Mouse (Mus musculus) erythroblast, embryonic 14.5 days (primary cell): ENCODE measurements at regions not wholly inside any gene's neighbourhood (a gene's known extent, or its start where the extent isn't known, plus 50 kb on each side); places are given as distances from the start of the nearest gene placed in this dataset.

ENCODE experiments used
- H3K27me3 ChIP-seq: 2 replicates; pipeline ENCODE4 v1.6.1; 2012; ENCODE audit warnings: inconsistent platforms; ENCODE audit not compliant: control insufficient read depth
- H3K36me3 ChIP-seq: 2 replicates; pipeline ENCODE4 v1.6.1; 2012; ENCODE audit warnings: mild to moderate bottlenecking, inconsistent platforms; ENCODE audit not compliant: control insufficient read depth
- H3K4me1 ChIP-seq: 2 replicates; pipeline ENCODE4 v1.6.1; 2012; ENCODE audit warnings: inconsistent platforms; ENCODE audit not compliant: control insufficient read depth
- H3K4me3 ChIP-seq: replicated peaks from 2 replicates; pipeline ENCODE3; 2012; ENCODE audit warnings: moderate library complexity, mild to moderate bottlenecking, inconsistent platforms
- H3K9me3 ChIP-seq: 2 replicates; pipeline ENCODE4 v1.6.1; 2012; ENCODE audit warnings: low read length, inconsistent platforms, mixed read lengths; ENCODE audit not compliant: control insufficient read depth
- GATA1 ChIP-seq: IDR thresholded peaks from 2 replicates; pipeline ENCODE4 v1.6.1; 2012; ENCODE audit warnings: low read length, inconsistent platforms, mixed read lengths
- TAL1 ChIP-seq: IDR thresholded peaks from 3 replicates; pipeline ENCODE4 v1.6.1; 2012; ENCODE audit warnings: low read length, inconsistent platforms, mixed read lengths

DNA sequence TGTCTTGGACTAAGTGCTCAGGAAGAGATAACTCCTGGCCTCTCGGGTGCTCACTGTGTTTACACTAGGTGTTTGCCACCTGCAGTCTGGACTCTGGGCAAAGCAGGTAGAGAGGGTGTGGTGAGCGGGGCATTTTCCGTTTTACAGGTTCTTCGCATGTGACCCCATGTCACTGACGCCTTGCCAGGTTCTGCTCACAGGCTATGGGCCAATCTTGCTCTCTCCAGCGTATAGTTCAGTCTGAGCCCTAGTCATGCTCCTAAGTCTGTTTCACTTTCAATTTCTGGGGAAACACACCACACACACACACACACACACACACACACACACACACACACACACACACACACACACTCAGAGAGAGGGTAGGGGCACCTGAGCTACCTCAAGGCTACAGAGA is 112.4 kb upstream of the Parp11 start:
- Histone ChIP-seq H3K4me3 (no peak overlapping the region), H3K27me3 (peaks cover 31% of the 10 kb centered on the region), H3K4me1 (peaks cover 31% of the 10 kb centered on the region), H3K9me3 (no peaks in the 10 kb centered on the region), H3K36me3 (no peaks in the 10 kb centered on the region)
- no peak for TF ChIP-seq TAL1
- TF ChIP-seq GATA1 = no peak

GRCm38 (mm10) chr6:127335462-127335886 is 111.2 kb upstream of the Parp11 start:
- no peak for TF ChIP-seq GATA1
- TF ChIP-seq TAL1 = no peak
- no peak overlapping the region for H3K4me3 ChIP-seq
- H3K4me1 ChIP-seq = peaks cover 19% of the 10 kb centered on the region
- no peaks in the 10 kb centered on the region for H3K36me3 ChIP-seq
- H3K27me3 ChIP-seq = peaks cover 31% of the 10 kb centered on the region
- no peaks in the 10 kb centered on the region for H3K9me3 ChIP-seq

GRCm38 (mm10) chr6:127335996-127336660 is 110.5 kb upstream of the Parp11 start:
- Histone ChIP-seq H3K36me3 (no peaks in the 10 kb centered on the region), H3K9me3 (no peaks in the 10 kb centered on the region), H3K4me1 (peaks cover 13% of the 10 kb centered on the region), H3K4me3 (no peak overlapping the region), H3K27me3 (peaks cover 31% of the 10 kb centered on the region)
- TF ChIP-seq TAL1 (no peak), GATA1 (no peak)

GRCm38 (mm10) chr6:127336681-127337397 is 109.8 kb upstream of the Parp11 start:
- no peak overlapping the region for H3K4me3 ChIP-seq
- H3K9me3 ChIP-seq = no peaks in the 10 kb centered on the region
- H3K4me1 ChIP-seq = peaks cover 9% of the 10 kb centered on the region
- TF ChIP-seq TAL1 (no peak), GATA1 (no peak)
- H3K27me3 ChIP-seq = peaks cover 31% of the 10 kb centered on the region
- no peaks in the 10 kb centered on the region for H3K36me3 ChIP-seq

DNA sequence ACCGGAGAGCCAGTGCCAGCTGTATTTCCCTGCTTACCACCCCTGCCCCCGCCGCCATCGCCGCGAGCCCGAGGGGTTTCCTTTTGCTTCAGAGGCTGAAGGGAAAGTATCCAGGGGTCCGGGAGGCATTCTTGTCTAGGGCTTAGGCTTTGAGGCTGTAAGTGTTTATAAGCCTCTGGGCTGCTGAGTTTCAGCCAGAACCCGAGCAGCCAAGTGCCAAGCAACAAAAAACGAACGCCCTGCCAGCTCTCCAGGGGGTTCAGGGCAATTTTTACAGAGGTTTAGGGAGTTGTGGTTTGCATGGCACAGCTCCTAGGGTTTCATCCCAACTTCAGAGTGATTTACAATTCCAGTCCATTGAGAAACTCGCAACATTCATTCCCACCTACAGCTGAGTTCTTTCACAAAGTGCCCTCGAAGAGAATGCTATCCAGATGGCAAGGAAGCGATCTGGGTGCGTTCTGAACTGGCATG is 109.2 kb upstream of the Parp11 start:
- no peak overlapping the region for H3K4me3 ChIP-seq

GRCm38 (mm10) chr6:127338412-127338811 is 108.2 kb upstream of the Parp11 start:
- Histone ChIP-seq H3K36me3 (no peaks in the 10 kb centered on the region), H3K4me1 (peaks cover 9% of the 10 kb centered on the region), H3K27me3 (peaks cover 35% of the 10 kb centered on the region), H3K4me3 (no peak overlapping the region), H3K9me3 (no peaks in the 10 kb centered on the region)
- no peak for TF ChIP-seq TAL1
- TF ChIP-seq GATA1 = no peak

More for the DNA sequence above, 109.2 kb upstream of the Parp11 start:
- Histone ChIP-seq H3K9me3 (no peaks in the 10 kb centered on the region), H3K36me3 (no peaks in the 10 kb centered on the region), H3K27me3 (peaks cover 31% of the 10 kb centered on the region), H3K4me1 (peaks cover 9% of the 10 kb centered on the region)
- TF ChIP-seq GATA1 (no peak), TAL1 (no peak)

DNA sequence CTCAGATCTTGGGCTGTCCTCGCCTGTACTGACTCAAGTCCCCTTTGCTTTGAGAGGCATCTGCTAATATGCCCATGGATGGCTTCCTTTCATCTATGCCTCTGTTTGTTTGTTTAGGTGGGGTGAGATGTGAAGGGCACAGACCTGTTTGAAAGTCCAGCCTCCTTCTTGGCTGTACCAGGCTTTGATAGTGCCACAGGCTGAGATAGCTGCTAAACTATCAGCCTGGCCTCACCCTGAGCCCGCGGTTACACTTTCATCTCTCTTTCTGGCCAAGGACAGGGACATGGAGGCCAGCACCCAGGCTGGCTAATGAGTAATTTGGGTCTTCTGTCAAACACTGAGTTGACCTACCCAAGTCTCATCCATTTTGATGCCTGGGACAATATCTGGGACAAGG is 105.0 kb upstream of the Parp11 start:
- Histone ChIP-seq H3K36me3 (no peaks in the 10 kb centered on the region), H3K9me3 (no peaks in the 10 kb centered on the region), H3K27me3 (peaks cover 30% of the 10 kb centered on the region), H3K4me1 (peaks cover 8% of the 10 kb centered on the region), H3K4me3 (no peak overlapping the region)
- TF ChIP-seq TAL1 (no peak), GATA1 (no peak)

- Histone ChIP-seq H3K4me3 (no peak overlapping the region), H3K9me3 (no peaks in the 10 kb centered on the region), H3K4me1 (peaks cover 9% of the 10 kb centered on the region), H3K36me3 (no peaks in the 10 kb centered on the region), H3K27me3 (peaks cover 12% of the 10 kb centered on the region)
- TF ChIP-seq GATA1 = no peak
- TF ChIP-seq TAL1 = no peak
These were observed 97.8 kb upstream of the Parp11 start for GRCm38 (mm10) chr6:127348770-127349409.

DNA sequence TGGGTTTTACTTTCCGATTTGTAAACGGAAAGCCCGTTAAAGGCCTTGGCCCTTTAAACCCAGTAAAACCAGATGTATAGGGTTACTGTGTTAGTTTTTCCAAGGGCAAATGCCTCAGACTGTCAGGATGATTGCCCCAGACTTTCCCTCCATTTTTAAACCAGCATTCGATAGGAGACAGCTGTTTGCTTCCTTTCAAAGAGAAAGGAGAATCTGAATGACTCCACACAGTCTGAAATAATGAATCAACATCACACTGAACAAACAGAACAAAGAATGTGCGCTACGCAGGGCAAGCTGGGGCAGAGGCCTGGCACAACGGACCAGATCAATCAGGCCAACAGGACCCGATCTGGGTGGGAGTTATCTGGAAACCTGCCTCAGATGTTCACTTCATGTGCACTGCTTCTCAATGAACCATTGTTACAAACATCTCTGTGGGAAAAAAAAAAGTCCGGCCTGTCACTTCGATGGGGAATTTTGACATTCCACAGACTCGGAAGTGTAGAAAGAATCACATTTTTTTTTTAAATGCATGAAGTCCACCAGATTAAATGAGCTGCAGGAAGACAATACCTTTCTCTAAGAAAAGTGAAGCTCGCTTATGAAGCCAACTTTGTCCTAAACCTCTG is 97.0 kb upstream of the Parp11 start:
- no peaks in the 10 kb centered on the region for H3K9me3 ChIP-seq
- peaks cover 7% of the 10 kb centered on the region for H3K27me3 ChIP-seq
- no peak overlapping the region for H3K4me3 ChIP-seq
- no peaks in the 10 kb centered on the region for H3K36me3 ChIP-seq
- TF ChIP-seq GATA1 (no peak), TAL1 (no peak)
- H3K4me1 ChIP-seq = peaks cover 9% of the 10 kb centered on the region
